19 mouse cellular contexts compared by ENCODE assay signal in genomic region chr13:93004003-93004402, GRCm38 (mm10).
DNase-seq lines count a peak whose midpoint lies in the region; ATAC-seq and TF ChIP-seq lines count a peak whose summit lies in the region.
"Had no signal": no experiment of that assay in that cellular context is flagged by ENCODE, and none has a peak within 500 bp of the region (broad histone marks: within the 10 kb centered on the region; RNA-seq: fewer than 3 reads in every experiment).

No protein-coding gene starts in this region.

- 66% methylated on average over 6 of the region's 6 CpGs for WGBS in forebrain, embryonic 15.5 days
- WGBS in forebrain, embryonic 13.5 days = 80% methylated on average over 6 of the region's 6 CpGs
- WGBS in liver, postnatal 0 days (ENCODE audit: insufficient replicate concordance) = 72% methylated on average over 6 of the region's 6 CpGs

- peaks cover 13% of the 10 kb centered on the region for H3K4me1 ChIP-seq in forebrain, embryonic 15.5 days
- H3K4me1 ChIP-seq in forebrain, embryonic 13.5 days = peaks cover 17% of the 10 kb centered on the region
- no peaks in the 10 kb centered on the region for H3K4me1 ChIP-seq in liver, postnatal 0 days (ENCODE audit: insufficient read depth)
- H3K4me1 ChIP-seq: embryonic facial prominence, embryonic 15.5 days had no signal

- no peaks in the 10 kb centered on the region for H3K27me3 ChIP-seq in forebrain, embryonic 15.5 days
- no peaks in the 10 kb centered on the region for H3K27me3 ChIP-seq in forebrain, embryonic 13.5 days
- no peaks in the 10 kb centered on the region for H3K27me3 ChIP-seq in liver, postnatal 0 days (ENCODE audit: insufficient read depth, low read length)
- H3K27me3 ChIP-seq: embryonic facial prominence, embryonic 15.5 days; heart, embryonic 13.5 days; hindbrain, embryonic 15.5 days had no signal

- DNase-seq in gastrocnemius, adult 2 months = no peak
- DNase-seq in gastrocnemius, postnatal 4 days (ENCODE audit: low spot score in 2 of 2) = no peak
- DNase-seq in brain, adult 2 months (ENCODE audit: low read depth, low spot score) = peak; percentile 71
- peak; percentile 77 for DNase-seq in telencephalon, adult 2 months (ENCODE audit: low read depth, low spot score)
- no peak for DNase-seq in liver, postnatal 0 days
- DNase-seq: adrenal gland, postnatal 14 days; cerebellum, adult 2 months; cerebellum, postnatal 10 days; embryo, embryonic 11 days; gastrocnemius, postnatal 25 days; heart, postnatal 36 days had no signal

- intact Hi-C loops in gastrocnemius, adult 2 months (cut with DNase I) = loop anchor here (5.0 kb wide), 1 partner anchor 122 kb away; no protein-coding TSS in a partner anchor

- H3K4me2 ChIP-seq in forebrain, embryonic 15.5 days (replicated peaks) = no peak overlapping the region
- no peak overlapping the region for H3K4me2 ChIP-seq in forebrain, embryonic 13.5 days
- no peak overlapping the region for H3K4me2 ChIP-seq in liver, postnatal 0 days (ENCODE audit: low read depth, low read length)
- H3K4me2 ChIP-seq: embryonic facial prominence, embryonic 15.5 days; heart, embryonic 13.5 days; hindbrain, embryonic 15.5 days had no signal

- H3K9ac ChIP-seq in forebrain, embryonic 15.5 days (replicated peaks) = no peak overlapping the region
- no peak overlapping the region for H3K9ac ChIP-seq in forebrain, embryonic 13.5 days
- H3K9ac ChIP-seq in liver, postnatal 0 days (replicated peaks) = no peak overlapping the region
- H3K9ac ChIP-seq: embryonic facial prominence, embryonic 15.5 days; heart, embryonic 13.5 days; hindbrain, embryonic 15.5 days had no signal

- no peaks in the 10 kb centered on the region for H3K9me3 ChIP-seq in forebrain, embryonic 15.5 days
- no peaks in the 10 kb centered on the region for H3K9me3 ChIP-seq in forebrain, embryonic 13.5 days (replicated peaks)
- H3K9me3 ChIP-seq in liver, postnatal 0 days (ENCODE audit: low read length) = no peaks in the 10 kb centered on the region
- H3K9me3 ChIP-seq: embryonic facial prominence, embryonic 15.5 days; heart, embryonic 13.5 days; hindbrain, embryonic 15.5 days had no signal

- no peak for TF ChIP-seq EP300 in liver, postnatal 0 days (IDR thresholded peaks at IDR 0.05; ENCODE audit: low read depth)

- TF ChIP-seq CTCF in gastrocnemius, adult 2 months (IDR thresholded peaks at IDR 0.05) = no peak
- no peak for TF ChIP-seq CTCF in liver, postnatal 0 days (IDR thresholded peaks at IDR 0.05; ENCODE audit: low read depth)

- ATAC-seq in forebrain, embryonic 15.5 days (replicated peaks) = no peak
- no peak for ATAC-seq in forebrain, embryonic 13.5 days
- no peak for ATAC-seq in liver, postnatal 0 days
- ATAC-seq: activated CD4-positive, CD25-positive, alpha-beta regulatory T cell, adult 4 months; intestine, embryonic 16.5 days; Patski had no signal

- H3K27ac ChIP-seq in forebrain, embryonic 15.5 days (replicated peaks) = peak overlapping the region; percentile 72
- H3K27ac ChIP-seq in forebrain, embryonic 13.5 days = no peak overlapping the region
- H3K27ac ChIP-seq in gastrocnemius, adult 2 months = peak overlapping the region; percentile 96
- H3K27ac ChIP-seq in liver, postnatal 0 days (ENCODE audit: low read depth) = no peak overlapping the region
- H3K27ac ChIP-seq: embryonic facial prominence, embryonic 15.5 days; heart, embryonic 13.5 days; hindbrain, embryonic 15.5 days had no signal

- H3K36me3 ChIP-seq in forebrain, embryonic 15.5 days = no peaks in the 10 kb centered on the region
- no peaks in the 10 kb centered on the region for H3K36me3 ChIP-seq in forebrain, embryonic 13.5 days (ENCODE audit: poor library complexity, severe bottlenecking)
- no peaks in the 10 kb centered on the region for H3K36me3 ChIP-seq in liver, postnatal 0 days (replicated peaks; ENCODE audit: insufficient read depth, low read length)
- H3K36me3 ChIP-seq: embryonic facial prominence, embryonic 15.5 days; heart, embryonic 13.5 days; hindbrain, embryonic 15.5 days had no signal

- H3K4me3 ChIP-seq in forebrain, embryonic 15.5 days = no peak overlapping the region
- no peak overlapping the region for H3K4me3 ChIP-seq in forebrain, embryonic 13.5 days
- H3K4me3 ChIP-seq in gastrocnemius, adult 2 months = no peak overlapping the region
- H3K4me3 ChIP-seq in liver, postnatal 0 days (ENCODE audit: low read depth, low read length) = no peak overlapping the region
- H3K4me3 ChIP-seq: embryonic facial prominence, embryonic 15.5 days; heart, embryonic 13.5 days; hindbrain, embryonic 15.5 days had no signal

Comparison
In these comparisons a context has a peak if more than half of its experiments do, and no peak if none do; other contexts are left out.
1. H3K27ac ChIP-seq: peak in forebrain, embryonic 15.5 days (single experiment) and gastrocnemius, adult 2 months (single experiment); none in forebrain, embryonic 13.5 days (single experiment) and liver, postnatal 0 days (single experiment).
2. DNase-seq: peak in brain, adult 2 months (single experiment) and telencephalon, adult 2 months (single experiment); none in gastrocnemius, adult 2 months (single experiment), gastrocnemius, postnatal 4 days (0 of 2) and liver, postnatal 0 days (single experiment).